Mouse (Mus musculus): ENCODE measurements at regions not wholly inside any gene's neighbourhood (a gene's known extent, or its start where the extent isn't known, plus 50 kb on each side); places are given as distances from the start of the nearest gene placed in this dataset.

- Histone ChIP-seq H3K27ac (peak overlapping the region; percentile 100), H3K36me3 (no peaks in the 10 kb centered on the region), H3K4me3 (replicated peaks) (peak overlapping the region; percentile 55), H3K4me1 (replicated peaks) (peaks cover 96% of the 10 kb centered on the region), H3K9ac (peak overlapping the region; percentile 83), H3K27me3 (no peaks in the 10 kb centered on the region), H3K9me3 (replicated peaks) (no peaks in the 10 kb centered on the region), H3K4me2 (peak overlapping the region; percentile 82)
- peak; percentile 91 for ATAC-seq (ENCODE audit: low read depth)
- 10% methylated on average over 2 of the region's 2 CpGs for WGBS (ENCODE audit: insufficient replicate concordance)
- DNase-seq, result peak; percentile 92
Measured at GRCm38 (mm10) chr2:103893805-103894204, 64.0 kb upstream of the Lmo2 start.

GRCm38 (mm10) chr2:103894981-103895676 lies 62.7 kb upstream of the Lmo2 start:
- WGBS (ENCODE audit: insufficient replicate concordance), result 21% methylated on average over 12 of the region's 12 CpGs
- H3K4me1 ChIP-seq (replicated peaks), result peaks cover 96% of the 10 kb centered on the region
- ATAC-seq (ENCODE audit: low read depth), result 0 out of 2 replicates have a peak, but pooled peaks have one; percentile 5
- DNase-seq, result peak; percentile 54
- peak overlapping the region; percentile 82 for H3K4me2 ChIP-seq
- peak overlapping the region; percentile 55 for H3K4me3 ChIP-seq (replicated peaks)
- no peaks in the 10 kb centered on the region for H3K27me3 ChIP-seq
- H3K36me3 ChIP-seq, result no peaks in the 10 kb centered on the region
- peak overlapping the region; percentile 83 for H3K9ac ChIP-seq
- no peaks in the 10 kb centered on the region for H3K9me3 ChIP-seq (replicated peaks)
- peak overlapping the region; percentile 100 for H3K27ac ChIP-seq

- Histone ChIP-seq H3K36me3 (no peaks in the 10 kb centered on the region), H3K4me1 (replicated peaks) (peaks cover 96% of the 10 kb centered on the region), H3K9me3 (replicated peaks) (no peaks in the 10 kb centered on the region), H3K4me2 (peak overlapping the region; percentile 82), H3K4me3 (replicated peaks) (peak overlapping the region; percentile 22; the same call in 1 of the 2 replicates), H3K9ac (peak overlapping the region; percentile 83), H3K27me3 (no peaks in the 10 kb centered on the region), H3K27ac (peak overlapping the region; percentile 100)
- peak; percentile 69 for DNase-seq
- peak; percentile 52 for ATAC-seq (ENCODE audit: low read depth)
- WGBS (ENCODE audit: insufficient replicate concordance), result 9% methylated on average over 5 of the region's 5 CpGs
Measured at GRCm38 (mm10) chr2:103896160-103896559, 61.6 kb upstream of the Lmo2 start.

GRCm38 (mm10) chr2:103896814-103897213 lies 61.0 kb upstream of the Lmo2 start:
- Histone ChIP-seq H3K9ac (peak overlapping the region; percentile 83), H3K4me3 (replicated peaks) (peak overlapping the region; percentile 17), H3K9me3 (replicated peaks) (no peaks in the 10 kb centered on the region), H3K27ac (peak overlapping the region; percentile 100), H3K27me3 (no peaks in the 10 kb centered on the region), H3K36me3 (no peaks in the 10 kb centered on the region), H3K4me2 (peak overlapping the region; percentile 82), H3K4me1 (replicated peaks) (peaks cover 96% of the 10 kb centered on the region)
- ATAC-seq (ENCODE audit: low read depth) (peak; percentile 65), DNase-seq (peak; percentile 73)
- 8% methylated on average over 3 of the region's 3 CpGs for WGBS (ENCODE audit: insufficient replicate concordance)

- Histone ChIP-seq H3K27me3 (no peaks in the 10 kb centered on the region), H3K9me3 (replicated peaks) (no peaks in the 10 kb centered on the region), H3K9ac (peak overlapping the region; percentile 68), H3K4me1 (replicated peaks) (peaks cover 95% of the 10 kb centered on the region), H3K4me2 (peak overlapping the region; percentile 57), H3K36me3 (peaks cover under 1% of the 10 kb centered on the region; the same call in 1 of the 2 replicates), H3K27ac (peak overlapping the region; percentile 86), H3K4me3 (replicated peaks) (peak overlapping the region; percentile 49)
- WGBS (ENCODE audit: insufficient replicate concordance), result 89% methylated on average over 6 of the region's 6 CpGs
- no peak for ATAC-seq (ENCODE audit: low read depth)
- DNase-seq, result no peak
Measured at GRCm38 (mm10) chr2:103899713-103900112, 58.1 kb upstream of the Lmo2 start.

- H3K27me3 ChIP-seq, result no peaks in the 10 kb centered on the region
- H3K27ac ChIP-seq, result peak overlapping the region; percentile 86
- H3K4me2 ChIP-seq, result peak overlapping the region; percentile 57
- peak overlapping the region; percentile 49 for H3K4me3 ChIP-seq (replicated peaks)
- H3K36me3 ChIP-seq, result peaks cover 4% of the 10 kb centered on the region; the same call in 1 of the 2 replicates
- ATAC-seq (ENCODE audit: low read depth) (no peak), DNase-seq (no peak)
- peak overlapping the region; percentile 68 for H3K9ac ChIP-seq
- H3K9me3 ChIP-seq (replicated peaks), result no peaks in the 10 kb centered on the region
- 32% methylated on average over 5 of the region's 5 CpGs for WGBS (ENCODE audit: insufficient replicate concordance)
- peaks cover 89% of the 10 kb centered on the region for H3K4me1 ChIP-seq (replicated peaks)
Measured at GRCm38 (mm10) chr2:103900384-103900783, 57.4 kb upstream of the Lmo2 start.

- Histone ChIP-seq H3K27ac (peak overlapping the region; percentile 86), H3K4me2 (peak overlapping the region; percentile 57), H3K9ac (peak overlapping the region; percentile 68), H3K4me1 (replicated peaks) (peaks cover 88% of the 10 kb centered on the region), H3K4me3 (replicated peaks) (peak overlapping the region; percentile 49), H3K36me3 (peaks cover 10% of the 10 kb centered on the region; the same call in 1 of the 2 replicates), H3K9me3 (replicated peaks) (no peaks in the 10 kb centered on the region), H3K27me3 (no peaks in the 10 kb centered on the region)
- DNase-seq (no peak), ATAC-seq (ENCODE audit: low read depth) (no peak)
- 68% methylated on average over 1 of the region's 1 CpGs for WGBS (ENCODE audit: insufficient replicate concordance)
Measured at GRCm38 (mm10) chr2:103901457-103901856, 56.3 kb upstream of the Lmo2 start.

GRCm38 (mm10) chr2:103902777-103903176 lies 55.0 kb upstream of the Lmo2 start:
- Histone ChIP-seq H3K4me2 (0 out of 2 replicates have a peak overlapping the region, but pooled peaks have one; percentile 57), H3K4me1 (replicated peaks) (peaks cover 86% of the 10 kb centered on the region), H3K27ac (peak overlapping the region; percentile 86), H3K27me3 (no peaks in the 10 kb centered on the region), H3K4me3 (replicated peaks) (no peak overlapping the region), H3K9ac (peak overlapping the region; percentile 37), H3K36me3 (peaks cover 10% of the 10 kb centered on the region; the same call in 1 of the 2 replicates), H3K9me3 (replicated peaks) (no peaks in the 10 kb centered on the region)
- 70% methylated on average over 11 of the region's 11 CpGs for WGBS (ENCODE audit: insufficient replicate concordance)
- DNase-seq, result no peak
- ATAC-seq (ENCODE audit: low read depth), result no peak

- Histone ChIP-seq H3K4me1 (replicated peaks) (peaks cover 70% of the 10 kb centered on the region), H3K4me2 (no peak overlapping the region), H3K9me3 (replicated peaks) (no peaks in the 10 kb centered on the region), H3K36me3 (peaks cover 19% of the 10 kb centered on the region; the same call in 1 of the 2 replicates), H3K4me3 (replicated peaks) (no peak overlapping the region), H3K9ac (no peak overlapping the region), H3K27me3 (no peaks in the 10 kb centered on the region), H3K27ac (peak overlapping the region; percentile 60)
- ATAC-seq (ENCODE audit: low read depth) (peak; percentile 48; the same call in 1 of the 2 replicates), DNase-seq (no peak)
- 53% methylated on average over 1 of the region's 1 CpGs for WGBS (ENCODE audit: insufficient replicate concordance)
Measured at GRCm38 (mm10) chr2:103905681-103906080, 52.1 kb upstream of the Lmo2 start.

- H3K9me3 ChIP-seq (replicated peaks), result no peaks in the 10 kb centered on the region
- ATAC-seq (ENCODE audit: low read depth) (no peak), DNase-seq (no peak)
- peak overlapping the region; percentile 60 for H3K27ac ChIP-seq
- no peaks in the 10 kb centered on the region for H3K27me3 ChIP-seq
- H3K4me2 ChIP-seq, result no peak overlapping the region
- WGBS (ENCODE audit: insufficient replicate concordance), result 33% methylated on average over 2 of the region's 2 CpGs
- H3K4me3 ChIP-seq (replicated peaks), result no peak overlapping the region
- H3K9ac ChIP-seq, result no peak overlapping the region
- H3K4me1 ChIP-seq (replicated peaks), result peaks cover 60% of the 10 kb centered on the region
- peaks cover 26% of the 10 kb centered on the region for H3K36me3 ChIP-seq
Measured at GRCm38 (mm10) chr2:103906581-103907184, 51.1 kb upstream of the Lmo2 start.

Data from liver, embryonic 13.5 days (tissue).